Mouse (Mus musculus) heart, postnatal 0 days (tissue): ENCODE measurements around the gene Tubb5.

Experiments
- CTCF ChIP-seq: IDR thresholded peaks from 2 replicates; pipeline ENCODE4 v1.5.1; 2016; ENCODE audit warnings: antibody characterized with exemption, control low read depth, low read depth
- EP300 ChIP-seq: IDR thresholded peaks from 2 replicates; pipeline ENCODE4 v1.6.1; 2016; ENCODE audit warnings: antibody characterized with exemption, low read depth

- TF ChIP-seq CTCF (no peak), EP300 (no peak)
Measured at GRCm38 (mm10) chr17:35820111-35820510, 18.0 kb downstream of the Tubb5 start.
